Mouse (Mus musculus): ENCODE measurements around the gene Prkg2.

- no peak for TF ChIP-seq POLR2A (IDR thresholded peaks at IDR 0.05; ENCODE audit: low read depth, low read length)
- TF ChIP-seq CTCF (IDR thresholded peaks at IDR 0.05; ENCODE audit: borderline replicate concordance, insufficient read depth, low read length), result no peak
Measured at GRCm38 (mm10) chr5:99019709-99020108, 17.4 kb downstream of the Prkg2 start.

All from embryonic fibroblast, embryonic 13.5 days (primary cell).